Mouse (Mus musculus) skeletal muscle tissue, adult 2 months (tissue): ENCODE results near the gene Acsl3.

ENCODE experiments used
- DNase-seq: peaks from one replicate; pipeline ENCODE4 v3.0.0-alpha.2; 2012; ENCODE audit warnings: low read depth, low spot score

Acsl3 gene

DNA sequence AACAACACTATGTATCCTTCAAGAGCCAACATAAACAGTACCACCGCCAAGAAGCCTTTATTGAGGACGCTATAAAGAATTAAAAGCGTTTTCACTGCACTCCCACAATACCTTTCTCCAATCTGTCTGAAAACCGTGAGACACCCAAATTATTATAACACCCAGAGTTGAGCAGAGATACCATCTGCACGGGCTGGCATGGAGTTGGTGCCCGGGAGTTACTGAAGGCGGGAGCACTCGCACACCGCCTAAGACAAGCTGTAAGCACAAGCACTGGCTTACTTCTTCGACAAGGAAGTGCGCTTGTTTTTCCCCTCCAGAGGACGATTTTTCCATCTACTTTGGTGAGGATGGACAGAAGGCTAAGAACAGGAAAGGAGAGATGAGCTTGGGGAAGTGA is 84.6 kb downstream of the Acsl3 start:
- no peak for DNase-seq

GRCm38 (mm10) chr1:78743318-78743717 is 85.7 kb downstream of the Acsl3 start:
- DNase-seq, result no peak

- peak; percentile 43 for DNase-seq
These were observed 87.7 kb downstream of the Acsl3 start for GRCm38 (mm10) chr1:78745230-78745777.
